Mouse (Mus musculus) cortical plate, adult 2 months (tissue): Measurements from ENCODE around the gene Nanos2. TPM values are rescaled to one million over a fixed set of nuclear protein-coding genes. Genes with fewer than 3 reads are reported as not detected.

Experiments used
- H3K27ac ChIP-seq: fragments of 200-500 bp; 2 replicates; pipeline ENCODE4 v1.5.1; 2012; ENCODE audit warnings: low read length, control low read depth, inconsistent platforms; ENCODE audit not compliant: insufficient read depth
- H3K4me1 ChIP-seq: fragments of 200-500 bp; 2 replicates; pipeline ENCODE4 v1.6.1; 2011; ENCODE audit warnings: low read length; ENCODE audit not compliant: control insufficient read depth, insufficient read depth
- H3K4me3 ChIP-seq: fragments of 200-500 bp; 2 replicates; pipeline ENCODE4 v1.5.1; 2011; ENCODE audit warnings: mild to moderate bottlenecking, low read length, control low read depth; ENCODE audit not compliant: insufficient read depth
- CTCF ChIP-seq: fragments of 200-500 bp; IDR thresholded peaks from 2 replicates; pipeline ENCODE4 v1.5.1; 2011; ENCODE audit warnings: mild to moderate bottlenecking, control low read depth, low read length; ENCODE audit not compliant: insufficient read depth; ENCODE audit errors: extremely low read depth
- POLR2A ChIP-seq: fragments of 200-500 bp; IDR thresholded peaks from 2 replicates; pipeline ENCODE4 v1.6.1; 2011; ENCODE audit warnings: mild to moderate bottlenecking, low read length, control low read depth; ENCODE audit not compliant: insufficient read depth; ENCODE audit errors: extremely low read depth
- polyA plus RNA-seq: library from polyadenylated mRNA; depleted of rRNA; stranded (reverse); fragments of >200 nt; gene quantifications from 2 replicates; pipeline ENCODE4 v1.2.3, GENCODE M21; 2012

Gene Nanos2
- polyA plus RNA-seq, 1 experiment: 2.8 TPM

GRCm38 (mm10) chr7:19012025-19012621, 24.9 kb downstream of the Nanos2 start:
- TF ChIP-seq CTCF (no peak), POLR2A (no peak)
- Histone ChIP-seq H3K4me3 (no peak overlapping the region), H3K4me1 (no peaks in the 10 kb centered on the region), H3K27ac (no peak overlapping the region)

GRCm38 (mm10) chr7:19012882-19013281, 25.7 kb downstream of the Nanos2 start:
- Histone ChIP-seq H3K27ac (no peak overlapping the region), H3K4me3 (no peak overlapping the region), H3K4me1 (no peaks in the 10 kb centered on the region)
- TF ChIP-seq POLR2A (no peak), CTCF (no peak)

- no peaks in the 10 kb centered on the region for H3K4me1 ChIP-seq
- no peak for TF ChIP-seq CTCF
- TF ChIP-seq POLR2A: no peak
Measured at GRCm38 (mm10) chr7:19014452-19014851, 27.3 kb downstream of the Nanos2 start.

GRCm38 (mm10) chr7:19016042-19016441, 28.8 kb downstream of the Nanos2 start:
- H3K4me3 ChIP-seq: no peak overlapping the region
- no peak for TF ChIP-seq CTCF
- TF ChIP-seq POLR2A: no peak
- H3K27ac ChIP-seq: no peak overlapping the region
- no peaks in the 10 kb centered on the region for H3K4me1 ChIP-seq

More at GRCm38 (mm10) chr7:19014452-19014851, 27.3 kb downstream of the Nanos2 start:
- Histone ChIP-seq H3K27ac (no peak overlapping the region), H3K4me3 (no peak overlapping the region)

- no peak overlapping the region for H3K27ac ChIP-seq
- H3K4me1 ChIP-seq: no peaks in the 10 kb centered on the region
- TF ChIP-seq POLR2A (no peak), CTCF (no peak)
- H3K4me3 ChIP-seq: no peak overlapping the region
Measured at GRCm38 (mm10) chr7:19017909-19018308, 30.7 kb downstream of the Nanos2 start.

- no peaks in the 10 kb centered on the region for H3K4me1 ChIP-seq
- H3K4me3 ChIP-seq: no peak overlapping the region
- H3K27ac ChIP-seq: no peak overlapping the region
- TF ChIP-seq POLR2A: no peak
- TF ChIP-seq CTCF: no peak
Measured at GRCm38 (mm10) chr7:19021048-19021447, 33.8 kb downstream of the Nanos2 start.

GRCm38 (mm10) chr7:19022189-19022958, 35.2 kb downstream of the Nanos2 start:
- TF ChIP-seq CTCF (no peak), POLR2A (no peak)
- no peak overlapping the region for H3K4me3 ChIP-seq
- no peak overlapping the region for H3K27ac ChIP-seq
- H3K4me1 ChIP-seq: no peaks in the 10 kb centered on the region

GRCm38 (mm10) chr7:19023357-19023814, 36.2 kb downstream of the Nanos2 start, which contains the start of gene Foxa3:
TSS of gene Foxa3 (minus strand) at chr7:19023538.
- Histone ChIP-seq H3K4me3 (peak within 1 kb of the TSS; percentile 92; the same call in 1 of the 2 replicates), H3K27ac (no peak within 1 kb of the TSS), H3K4me1 (no peaks in the 10 kb centered on the region)
- TF ChIP-seq POLR2A (no peak), CTCF (no peak)

GRCm38 (mm10) chr7:19024096-19024506, 36.9 kb downstream of the Nanos2 start, which contains the start of gene Sympk:
TSS of gene Sympk (plus strand) at chr7:19024377.
- no peak within 1 kb of the TSS for H3K27ac ChIP-seq
- no peaks in the 10 kb centered on the region for H3K4me1 ChIP-seq
- TF ChIP-seq POLR2A: 0 out of 2 replicates have a peak, but pooled peaks have one; percentile 11
- no peak for TF ChIP-seq CTCF
- peak within 1 kb of the TSS; percentile 92 for H3K4me3 ChIP-seq

- H3K27ac ChIP-seq: no peak overlapping the region
- TF ChIP-seq POLR2A (no peak), CTCF (no peak)
Measured at GRCm38 (mm10) chr7:19024581-19025255, 37.5 kb downstream of the Nanos2 start.

More at GRCm38 (mm10) chr7:19024581-19025255, 37.5 kb downstream of the Nanos2 start:
- Histone ChIP-seq H3K4me1 (no peaks in the 10 kb centered on the region), H3K4me3 (peak overlapping the region; percentile 92)
